Mouse (Mus musculus): ENCODE measurements around the gene Dpy19l3. TPM values are rescaled to one million over a fixed set of nuclear protein-coding genes. Genes with fewer than 3 reads are reported as not detected.

Gene Dpy19l3
- polyA plus RNA-seq, 2 experiments: 2.1 to 7.3 TPM

DNA sequence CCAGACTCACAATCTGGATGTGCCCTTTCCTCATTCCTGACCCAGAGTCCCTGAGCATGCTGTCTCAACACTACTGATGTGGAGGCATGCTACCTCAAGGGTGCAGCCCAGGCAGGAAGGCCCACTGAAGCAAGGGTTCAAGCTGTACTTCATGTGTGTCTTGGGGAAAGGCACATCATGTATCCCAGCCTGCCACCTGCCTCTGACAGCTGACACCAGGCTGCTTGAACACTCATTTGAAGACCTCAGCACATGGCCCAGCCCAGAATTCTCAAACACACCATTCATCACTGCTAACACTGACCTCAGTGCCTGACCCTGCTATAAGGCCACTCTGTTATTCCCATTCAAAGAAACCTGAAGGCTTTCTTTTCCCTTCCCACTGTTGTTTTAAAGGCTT lies 28.0 kb upstream of the Dpy19l3 start:
- H3K9me3 ChIP-seq (ENCODE audit: control insufficient read depth, low read length): no peaks in the 10 kb centered on the region
- TF ChIP-seq CTCF (IDR thresholded peaks at IDR 0.05; ENCODE audit: low read depth) (no peak), EP300 (IDR thresholded peaks at IDR 0.05; ENCODE audit: low read depth) (no peak)
- peaks cover 31% of the 10 kb centered on the region for H3K36me3 ChIP-seq (replicated peaks; ENCODE audit: control insufficient read depth, insufficient read depth, low read depth)
- DNase-seq (ENCODE audit: low read depth in 3 of 3, low spot score in 3 of 3) (no peak), ATAC-seq (ENCODE audit: insufficient read depth) (no peak)
- H3K9ac ChIP-seq (replicated peaks): no peak overlapping the region
- no peaks in the 10 kb centered on the region for H3K27me3 ChIP-seq (ENCODE audit: control insufficient read depth, insufficient read depth, low read length)
- no peak overlapping the region for H3K27ac ChIP-seq
- no peak overlapping the region for H3K4me3 ChIP-seq (ENCODE audit: insufficient read depth in 1 of 2, low read depth in 2 of 2, low read length in 2 of 2)
- H3K4me2 ChIP-seq (ENCODE audit: low read depth): no peak overlapping the region
- no peaks in the 10 kb centered on the region for H3K4me1 ChIP-seq (replicated peaks; ENCODE audit: control insufficient read depth in 2 of 2, insufficient read depth in 2 of 2, low read length in 1 of 2)

DNA sequence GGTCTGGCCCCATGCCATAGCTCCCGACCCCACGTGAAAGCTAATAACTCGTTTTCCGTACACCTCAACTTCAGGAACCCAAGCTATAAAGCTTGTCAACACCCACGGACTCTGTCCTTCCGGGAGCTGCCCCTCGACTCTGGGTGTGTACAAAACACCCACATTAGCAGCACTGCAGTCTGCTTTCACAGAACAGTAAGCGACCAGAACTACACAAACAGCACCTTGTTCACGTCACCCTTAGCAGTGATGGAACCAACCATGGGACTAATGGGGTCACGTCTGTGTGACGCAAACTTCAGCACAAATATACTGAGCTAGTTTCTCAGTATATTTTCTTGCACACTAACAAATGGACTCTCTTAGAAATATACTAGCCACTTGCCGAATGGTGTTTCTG lies 19.9 kb upstream of the Dpy19l3 start:
- ATAC-seq (ENCODE audit: insufficient read depth) (no peak), DNase-seq (ENCODE audit: low read depth in 3 of 3, low spot score in 3 of 3) (no peak)
- H3K27ac ChIP-seq: no peak overlapping the region
- H3K4me1 ChIP-seq (replicated peaks; ENCODE audit: control insufficient read depth in 2 of 2, insufficient read depth in 2 of 2, low read length in 1 of 2): 0 out of 4 replicates have a peak, but pooled peaks cover 0 to 6% of the 10 kb centered on the region in 2 experiments
- H3K27me3 ChIP-seq (ENCODE audit: control insufficient read depth, insufficient read depth, low read length): no peaks in the 10 kb centered on the region
- no peak overlapping the region for H3K9ac ChIP-seq (replicated peaks)
- peaks cover 26% of the 10 kb centered on the region for H3K36me3 ChIP-seq (replicated peaks; ENCODE audit: control insufficient read depth, insufficient read depth, low read depth)
- no peak overlapping the region for H3K4me3 ChIP-seq (ENCODE audit: insufficient read depth in 1 of 2, low read depth in 2 of 2, low read length in 2 of 2)
- TF ChIP-seq CTCF (IDR thresholded peaks at IDR 0.05; ENCODE audit: low read depth) (no peak), EP300 (IDR thresholded peaks at IDR 0.05; ENCODE audit: low read depth) (no peak)
- WGBS (ENCODE audit: insufficient replicate concordance): 82% methylated on average over 12 of the region's 12 CpGs
- H3K9me3 ChIP-seq (ENCODE audit: control insufficient read depth, low read length): no peaks in the 10 kb centered on the region
- H3K4me2 ChIP-seq (ENCODE audit: low read depth): no peak overlapping the region

- H3K27me3 ChIP-seq (ENCODE audit: control insufficient read depth, insufficient read depth, low read length): no peaks in the 10 kb centered on the region
- 78% methylated on average over 8 of the region's 8 CpGs for WGBS (ENCODE audit: insufficient replicate concordance)
- TF ChIP-seq CTCF (IDR thresholded peaks at IDR 0.05; ENCODE audit: low read depth) (no peak), EP300 (IDR thresholded peaks at IDR 0.05; ENCODE audit: low read depth) (no peak)
- no peak overlapping the region for H3K9ac ChIP-seq (replicated peaks)
- 0 out of 4 replicates have a peak, but pooled peaks cover 0 to 6% of the 10 kb centered on the region in 2 experiments for H3K4me1 ChIP-seq (replicated peaks; ENCODE audit: control insufficient read depth in 2 of 2, insufficient read depth in 2 of 2, low read length in 1 of 2)
- H3K4me3 ChIP-seq (ENCODE audit: insufficient read depth in 1 of 2, low read depth in 2 of 2, low read length in 2 of 2): no peak overlapping the region
- DNase-seq (ENCODE audit: low read depth in 3 of 3, low spot score in 3 of 3) (no peak), ATAC-seq (ENCODE audit: insufficient read depth) (no peak)
- H3K36me3 ChIP-seq (replicated peaks; ENCODE audit: control insufficient read depth, insufficient read depth, low read depth): peaks cover 23% of the 10 kb centered on the region
- H3K27ac ChIP-seq: no peak overlapping the region
- H3K4me2 ChIP-seq (ENCODE audit: low read depth): no peak overlapping the region
- H3K9me3 ChIP-seq (ENCODE audit: control insufficient read depth, low read length): no peaks in the 10 kb centered on the region
Measured at GRCm38 (mm10) chr7:35772347-35772746, 18.1 kb upstream of the Dpy19l3 start.

GRCm38 (mm10) chr7:35771106-35771505 lies 16.9 kb upstream of the Dpy19l3 start:
- DNase-seq (ENCODE audit: low read depth in 3 of 3, low spot score in 3 of 3) (no peak), ATAC-seq (ENCODE audit: insufficient read depth) (no peak; the same call in 1 of the 2 replicates)
- H3K4me3 ChIP-seq (ENCODE audit: insufficient read depth in 1 of 2, low read depth in 2 of 2, low read length in 2 of 2): no peak overlapping the region
- H3K4me2 ChIP-seq (ENCODE audit: low read depth): no peak overlapping the region
- no peaks in the 10 kb centered on the region for H3K9me3 ChIP-seq (ENCODE audit: control insufficient read depth, low read length)
- no peak overlapping the region for H3K9ac ChIP-seq (replicated peaks)
- H3K27ac ChIP-seq: no peak overlapping the region
- peaks cover 23% of the 10 kb centered on the region for H3K36me3 ChIP-seq (replicated peaks; ENCODE audit: control insufficient read depth, insufficient read depth, low read depth)
- H3K4me1 ChIP-seq (replicated peaks; ENCODE audit: control insufficient read depth in 2 of 2, insufficient read depth in 2 of 2, low read length in 1 of 2): 0 out of 4 replicates have a peak, but pooled peaks cover 0 to 6% of the 10 kb centered on the region in 2 experiments
- TF ChIP-seq EP300 (IDR thresholded peaks at IDR 0.05; ENCODE audit: low read depth) (no peak), CTCF (IDR thresholded peaks at IDR 0.05; ENCODE audit: low read depth) (no peak)
- H3K27me3 ChIP-seq (ENCODE audit: control insufficient read depth, insufficient read depth, low read length): no peaks in the 10 kb centered on the region

DNA sequence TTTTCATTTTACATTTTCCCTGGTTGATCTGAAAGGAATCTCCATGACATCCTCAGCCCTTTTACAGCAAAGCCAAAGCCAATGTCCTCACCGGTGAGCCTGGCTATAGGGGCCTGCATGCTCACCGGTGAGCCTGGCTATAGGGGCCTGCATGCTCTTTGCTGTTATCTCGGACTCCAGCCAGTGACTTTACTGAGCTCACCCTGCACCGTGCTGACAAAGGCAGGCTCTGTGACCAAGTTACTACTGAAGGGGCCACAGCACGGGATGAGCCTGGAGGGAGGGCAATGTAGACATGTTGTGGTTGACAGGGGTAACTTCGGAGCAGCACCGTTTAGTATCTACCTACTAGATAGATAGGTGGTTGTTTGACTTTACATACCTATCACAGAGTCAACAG lies 15.9 kb upstream of the Dpy19l3 start:
- TF ChIP-seq CTCF (IDR thresholded peaks at IDR 0.05; ENCODE audit: low read depth): no peak
- no peak for TF ChIP-seq EP300 (IDR thresholded peaks at IDR 0.05; ENCODE audit: low read depth)
- Histone ChIP-seq H3K27me3 (ENCODE audit: control insufficient read depth, insufficient read depth, low read length) (no peaks in the 10 kb centered on the region), H3K4me3 (ENCODE audit: insufficient read depth in 1 of 2, low read depth in 2 of 2, low read length in 2 of 2) (no peak overlapping the region), H3K9me3 (ENCODE audit: control insufficient read depth, low read length) (no peaks in the 10 kb centered on the region), H3K9ac (replicated peaks) (no peak overlapping the region), H3K36me3 (replicated peaks; ENCODE audit: control insufficient read depth, insufficient read depth, low read depth) (peaks cover 14% of the 10 kb centered on the region), H3K27ac (no peak overlapping the region), H3K4me2 (ENCODE audit: low read depth) (no peak overlapping the region), H3K4me1 (replicated peaks; ENCODE audit: control insufficient read depth in 2 of 2, insufficient read depth in 2 of 2, low read length in 1 of 2) (0 out of 4 replicates have a peak, but pooled peaks cover 0 to 6% of the 10 kb centered on the region in 2 experiments)
- whole genome bisulfite sequencing (ENCODE audit: insufficient replicate concordance): 41% methylated on average over 7 of the region's 7 CpGs
- ATAC-seq (ENCODE audit: insufficient read depth): peak; percentile 74
- DNase-seq (ENCODE audit: low read depth in 3 of 3, low spot score in 3 of 3): no peak

Data from liver, embryonic 14.5 days (tissue).